Mouse (Mus musculus): Measurements from ENCODE around the gene Lancl3.

Lancl3 gene

GRCm38 (mm10) chrX:9257831-9258230 lies 58.1 kb downstream of the Lancl3 start:
- in situ Hi-C loops (cut with MboI, MseI) = no loop called here

- in situ Hi-C loops (cut with MboI, MseI) = no loop called here
Measured at GRCm38 (mm10) chrX:9259267-9259666, 59.6 kb downstream of the Lancl3 start.

- in situ Hi-C loops (cut with MboI, MseI) = no loop called here
Measured at GRCm38 (mm10) chrX:9271112-9271511, 71.4 kb downstream of the Lancl3 start.

- in situ Hi-C loops (cut with MboI, MseI) = no loop called here
Measured at GRCm38 (mm10) chrX:9271947-9272459, 72.3 kb downstream of the Lancl3 start.

GRCm38 (mm10) chrX:9272460-9273361 lies 73.0 kb downstream of the Lancl3 start, which contains the start of gene Xk:
Gene Xk (plus strand): TSS chrX:9272756.
- in situ Hi-C loops (cut with MboI, MseI) = no loop called here

GRCm38 (mm10) chrX:9273377-9274002 lies 73.8 kb downstream of the Lancl3 start:
- in situ Hi-C loops (cut with MboI, MseI) = no loop called here

- in situ Hi-C loops (cut with MboI, MseI) = no loop called here
Measured at GRCm38 (mm10) chrX:9274321-9274720, 74.6 kb downstream of the Lancl3 start.

GRCm38 (mm10) chrX:9283464-9283863 lies 83.8 kb downstream of the Lancl3 start, which contains the start of gene H2al1m:
Gene H2al1m (plus strand): TSS chrX:9283764.
- in situ Hi-C loops (cut with MboI, MseI) = loop anchor here (25.0 kb wide), 1 partner anchor 379 kb away; the partner anchor contains the start of gene Dynlt3

- in situ Hi-C loops (cut with MboI, MseI) = loop anchor here (25.0 kb wide), 1 partner anchor 369 kb away; the partner anchor contains the start of gene Dynlt3
Measured at GRCm38 (mm10) chrX:9293140-9293829, 93.6 kb downstream of the Lancl3 start.

- in situ Hi-C loops (cut with MboI, MseI) = loop anchor here (5.0 to 25.0 kb wide), 3 partner anchors 59 to 364 kb away; partner anchors contain the start of gene Dynlt3
Measured at GRCm38 (mm10) chrX:9298413-9298864, 98.7 kb downstream of the Lancl3 start.

- in situ Hi-C loops (cut with MboI, MseI) = no loop called here
Measured at GRCm38 (mm10) chrX:9302791-9303190, 103.1 kb downstream of the Lancl3 start.

- in situ Hi-C loops (cut with MboI, MseI) = no loop called here
Measured at GRCm38 (mm10) chrX:9303455-9303854, 103.8 kb downstream of the Lancl3 start.

- in situ Hi-C loops (cut with MboI, MseI) = loop anchor here (5.0 kb wide), 1 partner anchor 216 kb away; no protein-coding TSS in a partner anchor
Measured at GRCm38 (mm10) chrX:9316457-9316856, 116.8 kb downstream of the Lancl3 start.
